Mouse (Mus musculus) forebrain, embryonic 13.5 days (tissue): ENCODE data around the gene Loxl3. TPM values are rescaled to one million over a fixed set of nuclear protein-coding genes. Genes with fewer than 3 reads are reported as not detected.

Experiments
- ATAC-seq: fragments of 200-750 bp; cut with Nextera tagmentation; 2 replicates; pipeline ENCODE4 v1.8.0; 2017
- H3K27ac ChIP-seq: fragments of 300-500 bp; sonication (generic); 2 replicates; pipeline ENCODE4 v1.5.1; 2015; ENCODE audit warnings: inconsistent platforms, mild to moderate bottlenecking, moderate library complexity
- H3K27me3 ChIP-seq: fragments of 300-500 bp; sonication (generic); 2 replicates; pipeline ENCODE4 v1.6.1; 2015; ENCODE audit warnings: mild to moderate bottlenecking, inconsistent platforms
- H3K36me3 ChIP-seq: fragments of 300-500 bp; sonication (generic); 2 replicates; pipeline ENCODE4 v1.6.1; 2015; ENCODE audit warnings: mild to moderate bottlenecking, inconsistent platforms; ENCODE audit not compliant: poor library complexity, severe bottlenecking
- H3K4me1 ChIP-seq: fragments of 300-500 bp; sonication (generic); 2 replicates; pipeline ENCODE4 v1.6.1; 2015; ENCODE audit warnings: inconsistent platforms
- H3K4me2 ChIP-seq: fragments of 300-500 bp; sonication (generic); 2 replicates; pipeline ENCODE4 v1.6.1; 2015; ENCODE audit warnings: inconsistent platforms, mild to moderate bottlenecking, moderate library complexity
- H3K4me3 ChIP-seq: fragments of 300-500 bp; sonication (generic); 2 replicates; pipeline ENCODE4 v1.5.1; 2015; ENCODE audit warnings: mild to moderate bottlenecking, inconsistent platforms
- H3K9ac ChIP-seq: fragments of 300-500 bp; sonication (generic); 2 replicates; pipeline ENCODE4 v1.6.1; 2015; ENCODE audit warnings: mild to moderate bottlenecking, inconsistent platforms
- H3K9me3 ChIP-seq: fragments of 300-500 bp; sonication (generic); replicated peaks from 2 replicates; pipeline ENCODE4 v1.6.1; 2016; ENCODE audit warnings: inconsistent platforms
- WGBS: fragments of 180-500 bp; shearing (Covaris S2); methylation state at CpG from one replicate; pipeline ENCODE4 v1.1.7; 2015; 5-methylcytosine and 5-hydroxymethylcytosine counted together
- polyA plus RNA-seq: library from polyadenylated mRNA; unstranded; fragments of >200 nt; fragmentation: Nextera tagmentation; extraction: Ambion mirVana; gene quantifications from 2 replicates; pipeline ENCODE4 v1.2.1, GENCODE M21; 2015

The Loxl3 gene
- polyA plus RNA-seq, 1 experiment from 2014 or later: 5.4 TPM

- Histone ChIP-seq H3K36me3 (no peaks in the 10 kb centered on the region), H3K4me1 (peaks cover 45% of the 10 kb centered on the region), H3K4me2 (peak overlapping the region; percentile 70), H3K9ac (peak overlapping the region; percentile 60; the same call in 1 of the 2 replicates), H3K9me3 (no peaks in the 10 kb centered on the region), H3K27me3 (peaks cover 42% of the 10 kb centered on the region), H3K4me3 (peak overlapping the region; percentile 55), H3K27ac (peak overlapping the region; percentile 22; the same call in 1 of the 2 replicates)
- no peak for ATAC-seq
- 32% methylated on average over 5 of the region's 5 CpGs for WGBS
These were observed 586 bp downstream of the Loxl3 start for GRCm38 (mm10) chr6:83034463-83035055.

GRCm38 (mm10) chr6:83037188-83037587, 3.2 kb downstream of the Loxl3 start:
- Histone ChIP-seq H3K4me3 (no peak overlapping the region), H3K27me3 (peaks cover 16% of the 10 kb centered on the region), H3K9me3 (no peaks in the 10 kb centered on the region), H3K36me3 (no peaks in the 10 kb centered on the region), H3K27ac (no peak overlapping the region), H3K9ac (no peak overlapping the region), H3K4me2 (no peak overlapping the region), H3K4me1 (peaks cover 37% of the 10 kb centered on the region)
- no peak for ATAC-seq
- WGBS: 80% methylated on average over 8 of the region's 8 CpGs

- H3K9ac ChIP-seq: peak overlapping the region; percentile 40; the same call in 1 of the 2 replicates
- peak overlapping the region; percentile 65 for H3K4me2 ChIP-seq
- H3K27ac ChIP-seq: no peak overlapping the region
- H3K36me3 ChIP-seq: no peaks in the 10 kb centered on the region
- H3K9me3 ChIP-seq: no peaks in the 10 kb centered on the region
- WGBS: 9% methylated on average over 24 of the region's 24 CpGs
- H3K27me3 ChIP-seq: peaks cover 10% of the 10 kb centered on the region; the same call in 1 of the 2 replicates
- ATAC-seq: peak; percentile 66
- peaks cover 23% of the 10 kb centered on the region for H3K4me1 ChIP-seq
- peak overlapping the region; percentile 31 for H3K4me3 ChIP-seq
These were observed 4.6 kb downstream of the Loxl3 start for GRCm38 (mm10) chr6:83038496-83039012.

- WGBS: 80% methylated on average over 5 of the region's 5 CpGs
These were observed 6.6 kb downstream of the Loxl3 start for GRCm38 (mm10) chr6:83040601-83041000.

GRCm38 (mm10) chr6:83043561-83043960, 9.6 kb downstream of the Loxl3 start:
- Histone ChIP-seq H3K36me3 (no peaks in the 10 kb centered on the region), H3K27me3 (no peaks in the 10 kb centered on the region), H3K27ac (no peak overlapping the region), H3K4me1 (peaks cover 4% of the 10 kb centered on the region), H3K9ac (no peak overlapping the region), H3K4me2 (no peak overlapping the region), H3K4me3 (no peak overlapping the region), H3K9me3 (no peaks in the 10 kb centered on the region)
- 64% methylated on average over 6 of the region's 6 CpGs for WGBS
- ATAC-seq: no peak

More at GRCm38 (mm10) chr6:83040601-83041000, 6.6 kb downstream of the Loxl3 start:
- H3K4me2 ChIP-seq: no peak overlapping the region
- ATAC-seq: no peak
- no peak overlapping the region for H3K27ac ChIP-seq
- H3K27me3 ChIP-seq: 0 out of 2 replicates have a peak, but pooled peaks cover 8% of the 10 kb centered on the region
- H3K36me3 ChIP-seq: no peaks in the 10 kb centered on the region
- peaks cover 11% of the 10 kb centered on the region for H3K4me1 ChIP-seq
- no peak overlapping the region for H3K4me3 ChIP-seq
- H3K9ac ChIP-seq: no peak overlapping the region
- no peaks in the 10 kb centered on the region for H3K9me3 ChIP-seq

- no peaks in the 10 kb centered on the region for H3K4me1 ChIP-seq
- no peaks in the 10 kb centered on the region for H3K36me3 ChIP-seq
- no peak overlapping the region for H3K9ac ChIP-seq
- no peak overlapping the region for H3K27ac ChIP-seq
- H3K27me3 ChIP-seq: no peaks in the 10 kb centered on the region
- 94% methylated on average over 5 of the region's 5 CpGs for WGBS
- no peaks in the 10 kb centered on the region for H3K9me3 ChIP-seq
- H3K4me2 ChIP-seq: no peak overlapping the region
- no peak for ATAC-seq
- no peak overlapping the region for H3K4me3 ChIP-seq
These were observed 10.0 kb downstream of the Loxl3 start for GRCm38 (mm10) chr6:83043993-83044392.

- no peaks in the 10 kb centered on the region for H3K27me3 ChIP-seq
- 84% methylated on average over 9 of the region's 9 CpGs for WGBS
- no peaks in the 10 kb centered on the region for H3K36me3 ChIP-seq
- H3K4me1 ChIP-seq: no peaks in the 10 kb centered on the region
- no peak overlapping the region for H3K4me3 ChIP-seq
- H3K4me2 ChIP-seq: no peak overlapping the region
- H3K9me3 ChIP-seq: no peaks in the 10 kb centered on the region
- H3K27ac ChIP-seq: no peak overlapping the region
- no peak overlapping the region for H3K9ac ChIP-seq
- ATAC-seq: no peak
These were observed 10.8 kb downstream of the Loxl3 start for GRCm38 (mm10) chr6:83044742-83045141.

- no peak for ATAC-seq
- WGBS: 71% methylated on average over 10 of the region's 10 CpGs
- H3K9me3 ChIP-seq: no peaks in the 10 kb centered on the region
- no peak overlapping the region for H3K4me3 ChIP-seq
- H3K4me1 ChIP-seq: peaks cover 15% of the 10 kb centered on the region
- no peaks in the 10 kb centered on the region for H3K27me3 ChIP-seq
- no peak overlapping the region for H3K27ac ChIP-seq
- peaks cover 17% of the 10 kb centered on the region for H3K36me3 ChIP-seq
- H3K9ac ChIP-seq: no peak overlapping the region
- H3K4me2 ChIP-seq: no peak overlapping the region
These were observed 15.4 kb downstream of the Loxl3 start for GRCm38 (mm10) chr6:83049367-83049766.

- Histone ChIP-seq H3K36me3 (peaks cover 40% of the 10 kb centered on the region), H3K27me3 (no peaks in the 10 kb centered on the region), H3K27ac (peak overlapping the region; percentile 70), H3K9me3 (no peaks in the 10 kb centered on the region), H3K4me3 (peak overlapping the region; percentile 99), H3K9ac (peak overlapping the region; percentile 86), H3K4me1 (peaks cover 29% of the 10 kb centered on the region), H3K4me2 (peak overlapping the region; percentile 94)
- no peak for ATAC-seq
- 3% methylated on average over 26 of the region's 26 CpGs for WGBS
These were observed 19.4 kb downstream of the Loxl3 start for GRCm38 (mm10) chr6:83053136-83053960.

GRCm38 (mm10) chr6:83054074-83054851, 20.3 kb downstream of the Loxl3 start, which contains the start of gene Aup1:
Gene Aup1, plus strand, starts transcription at chr6:83054521.
- Histone ChIP-seq H3K36me3 (peaks cover 40% of the 10 kb centered on the region), H3K4me2 (peak within 1 kb of the TSS; percentile 94), H3K27ac (peak within 1 kb of the TSS; percentile 70), H3K27me3 (peaks cover 2% of the 10 kb centered on the region; the same call in 1 of the 2 replicates), H3K9ac (peak within 1 kb of the TSS; percentile 86), H3K4me1 (peaks cover 29% of the 10 kb centered on the region), H3K4me3 (peak within 1 kb of the TSS; percentile 99), H3K9me3 (no peaks in the 10 kb centered on the region)
- ATAC-seq: peak; percentile 98
- under 1% methylated on average over 64 of the region's 64 CpGs for WGBS

- Histone ChIP-seq H3K9ac (peak within 1 kb of the TSS; percentile 86), H3K4me2 (peak within 1 kb of the TSS; percentile 94), H3K4me1 (peaks cover 29% of the 10 kb centered on the region), H3K4me3 (peak within 1 kb of the TSS; percentile 99), H3K9me3 (no peaks in the 10 kb centered on the region), H3K27me3 (peaks cover 7% of the 10 kb centered on the region; the same call in 1 of the 2 replicates), H3K36me3 (peaks cover 40% of the 10 kb centered on the region), H3K27ac (peak within 1 kb of the TSS; percentile 70)
- peak; percentile 39 for ATAC-seq
- 0% methylated on average over 44 of the region's 50 CpGs for WGBS
These were observed 21.0 kb downstream of the Loxl3 start, which contains the start of gene Htra2 for GRCm38 (mm10) chr6:83054871-83055431. Gene Htra2, minus strand, starts transcription at chr6:83055273.
